Comparison of ENCODE assay signal across 25 mouse cellular contexts in genomic region chr1:170631571-170631970, GRCm38 (mm10). TPM values are rescaled to one million over a fixed set of nuclear protein-coding genes. Genes with fewer than 3 reads are reported as not detected.
DNase-seq lines count a peak whose midpoint lies in the region; ATAC-seq and TF ChIP-seq lines count a peak whose summit lies in the region.
"Had no signal": no experiment of that assay in that cellular context is flagged by ENCODE, and none has a peak within 500 bp of the region (broad histone marks: within the 10 kb centered on the region; RNA-seq: fewer than 3 reads in every experiment).

No protein-coding gene starts in this region.

- peaks cover 3% of the 10 kb centered on the region; the same call in 1 of the 2 replicates for H3K9me3 ChIP-seq in intestine, embryonic 14.5 days (ENCODE audit: control insufficient read depth, low read length)
- no peaks in the 10 kb centered on the region for H3K9me3 ChIP-seq in intestine, postnatal 0 days (ENCODE audit: control insufficient read depth)
- H3K9me3 ChIP-seq in liver, postnatal 0 days (ENCODE audit: low read length): no peaks in the 10 kb centered on the region
- H3K9me3 ChIP-seq in stomach, postnatal 0 days (ENCODE audit: control insufficient read depth, low read length): no peaks in the 10 kb centered on the region
- H3K9me3 ChIP-seq: embryonic facial prominence, embryonic 10.5 days; embryonic facial prominence, embryonic 12.5 days; forebrain, embryonic 15.5 days had no signal

- H3K27me3 ChIP-seq in intestine, embryonic 14.5 days (replicated peaks; ENCODE audit: control insufficient read depth, insufficient read depth, low read length): no peaks in the 10 kb centered on the region
- no peaks in the 10 kb centered on the region for H3K27me3 ChIP-seq in intestine, postnatal 0 days (replicated peaks; ENCODE audit: control insufficient read depth, insufficient read depth, low read length)
- H3K27me3 ChIP-seq in liver, postnatal 0 days (ENCODE audit: insufficient read depth, low read length): no peaks in the 10 kb centered on the region
- H3K27me3 ChIP-seq in stomach, postnatal 0 days (ENCODE audit: control insufficient read depth, insufficient read depth, low read length): no peaks in the 10 kb centered on the region
- H3K27me3 ChIP-seq: CH12.LX; embryonic facial prominence, embryonic 12.5 days; forebrain, embryonic 13.5 days; forebrain, embryonic 15.5 days; Patski had no signal

- H3K36me3 ChIP-seq in intestine, embryonic 14.5 days (ENCODE audit: control insufficient read depth, insufficient read depth, low read length): no peaks in the 10 kb centered on the region
- H3K36me3 ChIP-seq in intestine, postnatal 0 days (ENCODE audit: control insufficient read depth, insufficient read depth): no peaks in the 10 kb centered on the region
- H3K36me3 ChIP-seq in liver, postnatal 0 days (replicated peaks; ENCODE audit: insufficient read depth, low read length): no peaks in the 10 kb centered on the region
- H3K36me3 ChIP-seq in stomach, postnatal 0 days (ENCODE audit: control insufficient read depth, insufficient read depth, low read length): no peaks in the 10 kb centered on the region
- H3K36me3 ChIP-seq: embryonic facial prominence, embryonic 10.5 days; embryonic facial prominence, embryonic 12.5 days; forebrain, embryonic 15.5 days; G1E had no signal

- no peak overlapping the region for H3K4me3 ChIP-seq in intestine, embryonic 14.5 days (ENCODE audit: low read depth, low read length)
- no peak overlapping the region for H3K4me3 ChIP-seq in intestine, postnatal 0 days (ENCODE audit: low read depth, low read length)
- no peak overlapping the region for H3K4me3 ChIP-seq in liver, postnatal 0 days (ENCODE audit: low read depth, low read length)
- no peak overlapping the region for H3K4me3 ChIP-seq in stomach, postnatal 0 days (ENCODE audit: low read depth, low read length)
- H3K4me3 ChIP-seq: embryonic facial prominence, embryonic 10.5 days; embryonic facial prominence, embryonic 12.5 days; forebrain, embryonic 13.5 days; forebrain, embryonic 15.5 days had no signal

- no peak for DNase-seq in cerebellum, adult 8-10 months
- DNase-seq in intestine, embryonic 14.5 days (ENCODE audit: low spot score): peak; percentile 16
- DNase-seq in liver, postnatal 0 days: peak; percentile 4
- no peak for DNase-seq in liver
- DNase-seq in stomach, postnatal 0 days (ENCODE audit: low spot score): peak; percentile 11
- DNase-seq: adrenal gland, adult 8-10 months; adrenal gland, postnatal 14 days; adrenal gland, postnatal 36 days; B cell, adult 2 months; cerebellum, adult 11 months; cerebellum, adult 18-20 months; cerebellum, adult 9-10 months; cerebellum, postnatal 10 days; cerebellum, postnatal 25 days had no signal

- ATAC-seq in cerebellum, adult (ENCODE audit: insufficient number of reproducible peaks, low FRiP score, low TSS enrichment): peak; percentile 43; the same call in 1 of the 2 replicates
- no peak for ATAC-seq in intestine, embryonic 14.5 days (replicated peaks; ENCODE audit: low FRiP score, low TSS enrichment, low read depth)
- ATAC-seq in intestine, postnatal 0 days: no peak
- no peak for ATAC-seq in liver, postnatal 0 days
- ATAC-seq in stomach, postnatal 0 days (ENCODE audit: low FRiP score, low TSS enrichment): no peak

- H3K27ac ChIP-seq in intestine, embryonic 14.5 days (ENCODE audit: low read depth): no peak overlapping the region
- no peak overlapping the region for H3K27ac ChIP-seq in intestine, postnatal 0 days (ENCODE audit: low read depth, low read length)
- H3K27ac ChIP-seq in liver, postnatal 0 days (ENCODE audit: low read depth): no peak overlapping the region
- no peak overlapping the region for H3K27ac ChIP-seq in stomach, postnatal 0 days (replicated peaks)
- H3K27ac ChIP-seq: embryonic facial prominence, embryonic 10.5 days; embryonic facial prominence, embryonic 12.5 days; forebrain, embryonic 13.5 days; forebrain, embryonic 15.5 days had no signal

- 95% methylated on average over 5 of the region's 5 CpGs for WGBS in intestine, embryonic 14.5 days
- WGBS in intestine, postnatal 0 days: 89% methylated on average over 5 of the region's 5 CpGs
- WGBS in liver, postnatal 0 days (ENCODE audit: insufficient replicate concordance): 84% methylated on average over 5 of the region's 5 CpGs
- 97% methylated on average over 5 of the region's 5 CpGs for WGBS in stomach, postnatal 0 days

- H3K4me1 ChIP-seq in intestine, embryonic 14.5 days (replicated peaks; ENCODE audit: control insufficient read depth, insufficient read depth, low read length): no peaks in the 10 kb centered on the region
- H3K4me1 ChIP-seq in intestine, postnatal 0 days (replicated peaks; ENCODE audit: control insufficient read depth, insufficient read depth, low read length): no peaks in the 10 kb centered on the region
- 0 out of 2 replicates have a peak, but pooled peaks cover 2% of the 10 kb centered on the region for H3K4me1 ChIP-seq in liver, postnatal 0 days (ENCODE audit: insufficient read depth)
- H3K4me1 ChIP-seq in stomach, postnatal 0 days (replicated peaks; ENCODE audit: control insufficient read depth, insufficient read depth): no peaks in the 10 kb centered on the region
- H3K4me1 ChIP-seq: embryonic facial prominence, embryonic 10.5 days; embryonic facial prominence, embryonic 12.5 days; forebrain, embryonic 13.5 days; forebrain, embryonic 15.5 days had no signal

- no peak for TF ChIP-seq CTCF in intestine, postnatal 0 days (IDR thresholded peaks at IDR 0.05; ENCODE audit: low read depth)
- TF ChIP-seq CTCF in liver, postnatal 0 days (IDR thresholded peaks at IDR 0.05; ENCODE audit: low read depth): no peak
- TF ChIP-seq CTCF in stomach, postnatal 0 days (IDR thresholded peaks at IDR 0.05; ENCODE audit: low read depth): no peak

- no peak overlapping the region for H3K4me2 ChIP-seq in intestine, embryonic 14.5 days (ENCODE audit: low read length)
- H3K4me2 ChIP-seq in intestine, postnatal 0 days (replicated peaks; ENCODE audit: low read depth): no peak overlapping the region
- no peak overlapping the region for H3K4me2 ChIP-seq in liver, postnatal 0 days (ENCODE audit: low read depth, low read length)
- H3K4me2 ChIP-seq in stomach, postnatal 0 days (replicated peaks; ENCODE audit: low read depth): no peak overlapping the region
- H3K4me2 ChIP-seq: embryonic facial prominence, embryonic 12.5 days; forebrain, embryonic 13.5 days; forebrain, embryonic 15.5 days had no signal

- no peak for TF ChIP-seq EP300 in liver, postnatal 0 days (IDR thresholded peaks at IDR 0.05; ENCODE audit: low read depth)
- no peak for TF ChIP-seq EP300 in stomach, postnatal 0 days (optimal IDR thresholded peaks at IDR 0.05)

- no peak overlapping the region for H3K9ac ChIP-seq in intestine, embryonic 14.5 days (ENCODE audit: low read length)
- no peak overlapping the region for H3K9ac ChIP-seq in intestine, postnatal 0 days (ENCODE audit: low read depth, low read length)
- no peak overlapping the region for H3K9ac ChIP-seq in liver, postnatal 0 days (replicated peaks)
- H3K9ac ChIP-seq in stomach, postnatal 0 days (ENCODE audit: low read length): no peak overlapping the region
- H3K9ac ChIP-seq: embryonic facial prominence, embryonic 12.5 days; forebrain, embryonic 13.5 days; forebrain, embryonic 15.5 days had no signal

RNA-seq across cellular contexts. Expression of gene Olfml2b, which starts 12.8 kb away (rescaled TPM):
- 22.4 and 28.3 TPM in 2 replicates for polyA plus RNA-seq in intestine, embryonic 14.5 days (2014; fragmentation: Nextera tagmentation; extraction: Ambion mirVana)
- polyA plus RNA-seq in intestine, postnatal 0 days (2015; fragmentation: Nextera tagmentation; extraction: Ambion mirVana): 14.5 and 19.5 TPM in 2 replicates
- polyA plus RNA-seq in liver, postnatal 0 days (2015; fragmentation: Nextera tagmentation; extraction: Ambion mirVana): 2.3 and 2.9 TPM in 2 replicates
- polyA plus RNA-seq in stomach, postnatal 0 days (2015; fragmentation: Nextera tagmentation; extraction: Ambion mirVana): 31.8 and 33.6 TPM in 2 replicates
- polyA plus RNA-seq: activated CD4-positive, CD25-positive, alpha-beta regulatory T cell, adult 4 months; CD4-positive, CD25-positive, alpha-beta regulatory T cell, adult 4 months; G1E had no signal

RNA-seq across cellular contexts. Expression of gene Nos1ap, which starts 41.9 kb away (rescaled TPM):
- 11.1 and 12.1 TPM in 2 replicates for polyA plus RNA-seq in intestine, embryonic 14.5 days (2014; fragmentation: Nextera tagmentation; extraction: Ambion mirVana)
- 3.8 and 4.4 TPM in 2 replicates for polyA plus RNA-seq in intestine, postnatal 0 days (2015; fragmentation: Nextera tagmentation; extraction: Ambion mirVana)
- 6.0 and 6.5 TPM in 2 replicates for polyA plus RNA-seq in liver, postnatal 0 days (2015; fragmentation: Nextera tagmentation; extraction: Ambion mirVana)
- 6.8 and 8.0 TPM in 2 replicates for polyA plus RNA-seq in stomach, postnatal 0 days (2015; fragmentation: Nextera tagmentation; extraction: Ambion mirVana)
- polyA plus RNA-seq: activated CD4-positive, CD25-positive, alpha-beta regulatory T cell, adult 4 months had no signal

Comparison
In these comparisons a context has a peak if more than half of its experiments do, and no peak if none do; other contexts are left out.
1. DNase-seq: peak in intestine, embryonic 14.5 days (single experiment), liver, postnatal 0 days (single experiment) and stomach, postnatal 0 days (single experiment); none in cerebellum, adult 8-10 months (single experiment) and liver (single experiment).